Mouse (Mus musculus) liver, embryonic 14.5 days (tissue): ENCODE data around the gene Padi1. TPM values are rescaled to one million over a fixed set of nuclear protein-coding genes. Genes with fewer than 3 reads are reported as not detected.

Experiments
- ATAC-seq: fragments of 200-750 bp; cut with Nextera tagmentation; 2 replicates; pipeline ENCODE4 v1.8.0; 2017; ENCODE audit warnings: moderate number of reproducible peaks, mild to moderate bottlenecking, moderate library complexity; ENCODE audit not compliant: insufficient read depth
- DNase-seq, 3 experiments: peaks; one replicate each; pipeline ENCODE4 v3.0.0-alpha.2; 2012 to 2013; ENCODE audit warnings: low read depth in 3 of 3, low spot score in 3 of 3
- H3K27ac ChIP-seq: fragments of 300-500 bp; sonication (generic); 2 replicates; pipeline ENCODE4 v1.5.1; 2014; ENCODE audit warnings: moderate library complexity, mild to moderate bottlenecking, control low read depth, inconsistent platforms
- H3K27me3 ChIP-seq: fragments of 300-500 bp; sonication (generic); 2 replicates; pipeline ENCODE4 v1.6.1; 2014; ENCODE audit warnings: mild to moderate bottlenecking, low read length, moderate library complexity; ENCODE audit not compliant: control insufficient read depth, insufficient read depth
- H3K36me3 ChIP-seq: fragments of 300-500 bp; sonication (generic); replicated peaks from 2 replicates; pipeline ENCODE4 v1.6.1; 2014; ENCODE audit warnings: low read depth; ENCODE audit not compliant: control insufficient read depth, insufficient read depth
- H3K4me1 ChIP-seq, 2 experiments: fragments of 200-500 bp in 1 of 2; fragments of 300-500 bp in 1 of 2; sonication (generic) in 1 of 2; replicated peaks; 2 replicates each; pipeline ENCODE4 v1.6.1; 2012 to 2014; ENCODE audit warnings: antibody characterized with exemption in 1 of 2, inconsistent platforms in 1 of 2, low read length in 1 of 2; ENCODE audit not compliant: control insufficient read depth in 2 of 2, insufficient read depth in 2 of 2
- H3K4me2 ChIP-seq: fragments of 300-500 bp; sonication (generic); 2 replicates; pipeline ENCODE4 v1.6.1; 2014; ENCODE audit warnings: low read depth, mild to moderate bottlenecking, control low read depth, moderate library complexity
- H3K4me3 ChIP-seq, 2 experiments: fragments of 200-500 bp in 1 of 2; fragments of 300-500 bp in 1 of 2; sonication (generic) in 1 of 2; 2 replicates each; pipeline ENCODE4 v1.5.1; 2012 to 2014; ENCODE audit warnings: low read depth in 2 of 2, low read length in 2 of 2, mild to moderate bottlenecking in 2 of 2, control low read depth in 1 of 2, inconsistent platforms in 1 of 2, moderate library complexity in 1 of 2; ENCODE audit not compliant: insufficient read depth in 1 of 2
- H3K9ac ChIP-seq: fragments of 300-500 bp; sonication (generic); replicated peaks from 2 replicates; pipeline ENCODE4 v1.6.1; 2014; ENCODE audit warnings: mild to moderate bottlenecking, control low read depth, moderate library complexity
- H3K9me3 ChIP-seq: fragments of 300-500 bp; sonication (generic); 2 replicates; pipeline ENCODE4 v1.6.1; 2016; ENCODE audit warnings: low read length, mixed read lengths; ENCODE audit not compliant: control insufficient read depth
- CTCF ChIP-seq: IDR thresholded peaks from 2 replicates; pipeline ENCODE4 v1.5.1; 2016; ENCODE audit warnings: antibody characterized with exemption, low read depth, control low read depth
- EP300 ChIP-seq: IDR thresholded peaks from 2 replicates; pipeline ENCODE4 v1.6.1; 2016; ENCODE audit warnings: antibody characterized with exemption, low read depth
- WGBS: fragments of 180-500 bp; shearing (Covaris S2); extraction: QIAGEN DNeasy Blood & Tissue Kit; methylation state at CpG from one replicate; pipeline ENCODE4 v1.1.7; 2014; ENCODE audit not compliant: insufficient replicate concordance; 5-methylcytosine and 5-hydroxymethylcytosine counted together
- polyA plus RNA-seq, 2 experiments: library from polyadenylated mRNA; depleted of rRNA in 1 of 2; stranded (reverse) in 1 of 2; unstranded in 1 of 2; fragments of >200 nt; fragmentation: Nextera tagmentation in 1 of 2; extraction: Ambion mirVana in 1 of 2; gene quantifications; 2 replicates each; pipeline versions ENCODE4 v1.2.1 to v1.2.3; 2012 to 2014

Padi1 gene
- polyA plus RNA-seq, 2 experiments, result 0.01 TPM; not detected in 1

- no peak for DNase-seq
- 38% methylated on average over 4 of the region's 4 CpGs for WGBS
These were observed 36.8 kb upstream of the Padi1 start for GRCm38 (mm10) chr4:140882365-140882764.

GRCm38 (mm10) chr4:140881771-140882170, 36.2 kb upstream of the Padi1 start:
- Histone ChIP-seq H3K9ac (no peak overlapping the region), H3K36me3 (no peaks in the 10 kb centered on the region), H3K27me3 (peaks cover 2% of the 10 kb centered on the region; the same call in 1 of the 2 replicates), H3K4me1 (no peaks in the 10 kb centered on the region), H3K27ac (no peak overlapping the region), H3K4me3 (no peak overlapping the region), H3K9me3 (0 out of 2 replicates have a peak, but pooled peaks cover 3% of the 10 kb centered on the region), H3K4me2 (no peak overlapping the region)
- DNase-seq, result no peak
- WGBS, result 81% methylated on average over 13 of the region's 13 CpGs
- ATAC-seq, result no peak
- no peak for TF ChIP-seq CTCF
- TF ChIP-seq EP300, result no peak

More at GRCm38 (mm10) chr4:140882365-140882764, 36.8 kb upstream of the Padi1 start:
- Histone ChIP-seq H3K27ac (no peak overlapping the region), H3K9ac (no peak overlapping the region), H3K4me1 (no peaks in the 10 kb centered on the region), H3K9me3 (0 out of 2 replicates have a peak, but pooled peaks cover 3% of the 10 kb centered on the region), H3K4me3 (no peak overlapping the region), H3K4me2 (no peak overlapping the region), H3K27me3 (peaks cover under 1% of the 10 kb centered on the region; the same call in 1 of the 2 replicates), H3K36me3 (no peaks in the 10 kb centered on the region)
- TF ChIP-seq EP300, result no peak
- peak; percentile 62 for TF ChIP-seq CTCF
- ATAC-seq, result no peak

GRCm38 (mm10) chr4:140881026-140881670, 35.6 kb upstream of the Padi1 start:
- 66% methylated on average over 8 of the region's 8 CpGs for WGBS
- DNase-seq, result no peak
- no peaks in the 10 kb centered on the region for H3K4me1 ChIP-seq
- 0 out of 2 replicates have a peak, but pooled peaks cover 3% of the 10 kb centered on the region for H3K9me3 ChIP-seq
- H3K27me3 ChIP-seq, result peaks cover 5% of the 10 kb centered on the region; the same call in 1 of the 2 replicates
- no peak for TF ChIP-seq CTCF
- TF ChIP-seq EP300, result no peak
- no peak overlapping the region for H3K9ac ChIP-seq
- no peak overlapping the region for H3K4me2 ChIP-seq
- no peaks in the 10 kb centered on the region for H3K36me3 ChIP-seq
- no peak overlapping the region for H3K27ac ChIP-seq
- ATAC-seq, result no peak
- H3K4me3 ChIP-seq, result no peak overlapping the region

- peaks cover 5% of the 10 kb centered on the region; the same call in 1 of the 2 replicates for H3K27me3 ChIP-seq
- DNase-seq (no peak), ATAC-seq (no peak)
- WGBS, result 69% methylated on average over 3 of the region's 3 CpGs
- TF ChIP-seq CTCF (no peak), EP300 (no peak)
- no peak overlapping the region for H3K9ac ChIP-seq
- H3K4me3 ChIP-seq, result no peak overlapping the region
- no peaks in the 10 kb centered on the region for H3K4me1 ChIP-seq
- H3K9me3 ChIP-seq, result 0 out of 2 replicates have a peak, but pooled peaks cover 3% of the 10 kb centered on the region
- no peak overlapping the region for H3K27ac ChIP-seq
- H3K4me2 ChIP-seq, result no peak overlapping the region
- no peaks in the 10 kb centered on the region for H3K36me3 ChIP-seq
These were observed 34.6 kb upstream of the Padi1 start for GRCm38 (mm10) chr4:140880207-140880606.

GRCm38 (mm10) chr4:140879739-140880138, 34.2 kb upstream of the Padi1 start:
- H3K4me1 ChIP-seq, result no peaks in the 10 kb centered on the region
- no peak for TF ChIP-seq CTCF
- TF ChIP-seq EP300, result no peak
- ATAC-seq (no peak), DNase-seq (no peak)
- 0 out of 2 replicates have a peak, but pooled peaks cover 3% of the 10 kb centered on the region for H3K9me3 ChIP-seq
- H3K36me3 ChIP-seq, result no peaks in the 10 kb centered on the region
- peaks cover 5% of the 10 kb centered on the region; the same call in 1 of the 2 replicates for H3K27me3 ChIP-seq
- no peak overlapping the region for H3K27ac ChIP-seq
- H3K4me2 ChIP-seq, result no peak overlapping the region
- WGBS, result 50% methylated on average over 4 of the region's 4 CpGs
- no peak overlapping the region for H3K4me3 ChIP-seq
- no peak overlapping the region for H3K9ac ChIP-seq
